Mouse (Mus musculus): Measurements from ENCODE around the gene Cacnb2.

DNA sequence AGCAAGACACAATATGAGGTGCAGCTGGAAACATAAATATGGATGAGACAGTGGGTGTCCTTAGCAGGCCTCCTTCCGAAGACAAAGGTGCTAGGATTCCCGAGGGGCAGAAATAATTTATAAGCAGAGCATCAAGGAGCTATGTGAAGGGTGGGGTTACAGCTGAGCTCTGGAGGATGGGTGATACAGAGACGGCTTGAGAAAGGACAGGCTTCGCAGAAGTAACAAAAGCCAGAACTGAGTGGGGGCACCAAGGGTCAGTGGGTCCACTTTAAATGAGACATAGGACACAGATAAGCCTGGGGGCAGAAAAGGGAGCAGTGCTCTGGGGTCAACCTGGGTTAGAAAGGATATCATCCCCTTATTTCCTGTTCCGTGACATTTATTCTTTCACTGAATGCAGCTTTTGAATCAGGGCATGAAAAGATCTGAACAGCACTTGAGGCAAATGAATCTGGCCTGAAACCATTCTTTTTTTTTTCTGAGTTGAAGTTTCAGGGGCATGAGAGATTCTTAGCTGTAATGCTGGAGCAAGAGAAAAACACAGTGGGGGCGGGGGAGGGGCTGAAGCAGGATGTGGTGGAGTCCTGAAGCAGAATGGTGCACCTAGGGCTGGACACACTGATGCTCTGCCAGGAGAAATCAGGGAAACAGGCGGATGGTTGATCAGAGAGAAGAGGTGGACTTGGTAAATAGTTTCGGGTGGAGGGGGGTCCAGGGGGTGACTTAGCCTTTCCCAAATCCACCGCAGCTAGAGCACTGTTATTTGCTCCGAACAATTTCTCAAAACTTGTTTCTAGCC, 304.4 kb downstream of the Cacnb2 start:
- no peak for TF ChIP-seq POLR2A (IDR thresholded peaks at IDR 0.05; ENCODE audit: borderline replicate concordance, extremely low read depth, low read depth, low read length)
- TF ChIP-seq CTCF (IDR thresholded peaks at IDR 0.05; ENCODE audit: insufficient read depth, low read length), result no peak

Data from lung, adult 2 months (tissue).